Mouse (Mus musculus): Measurements from ENCODE around the gene Galnt15. TPM values are rescaled to one million over a fixed set of nuclear protein-coding genes. Genes with fewer than 3 reads are reported as not detected.

Gene Galnt15
- polyA plus RNA-seq, 1 experiment from 2014 or later, result 0.08 TPM

GRCm38 (mm10) chr14:32096740-32097139 lies 68.0 kb downstream of the Galnt15 start:
- Histone ChIP-seq H3K36me3 (ENCODE audit: insufficient read depth) (peaks cover 67% of the 10 kb centered on the region), H3K9ac (no peak overlapping the region), H3K9me3 (ENCODE audit: low read depth, low read length) (no peaks in the 10 kb centered on the region), H3K4me2 (no peak overlapping the region), H3K27ac (ENCODE audit: low read depth) (no peak overlapping the region), H3K4me1 (ENCODE audit: insufficient read depth) (no peaks in the 10 kb centered on the region), H3K4me3 (ENCODE audit: low read depth, low read length) (no peak overlapping the region), H3K27me3 (ENCODE audit: insufficient read depth, low read length) (no peaks in the 10 kb centered on the region)
- ATAC-seq (ENCODE audit: insufficient read depth) (no peak), DNase-seq (no peak)
- TF ChIP-seq CTCF (IDR thresholded peaks at IDR 0.05; ENCODE audit: low read depth), result no peak
- WGBS, result 85% methylated on average over 5 of the region's 5 CpGs

GRCm38 (mm10) chr14:32097691-32098090 lies 68.9 kb downstream of the Galnt15 start:
- TF ChIP-seq CTCF (IDR thresholded peaks at IDR 0.05; ENCODE audit: low read depth), result no peak
- Histone ChIP-seq H3K9ac (no peak overlapping the region), H3K4me1 (ENCODE audit: insufficient read depth) (no peaks in the 10 kb centered on the region), H3K27ac (ENCODE audit: low read depth) (no peak overlapping the region), H3K4me2 (no peak overlapping the region), H3K9me3 (ENCODE audit: low read depth, low read length) (no peaks in the 10 kb centered on the region), H3K27me3 (ENCODE audit: insufficient read depth, low read length) (no peaks in the 10 kb centered on the region), H3K4me3 (ENCODE audit: low read depth, low read length) (no peak overlapping the region), H3K36me3 (ENCODE audit: insufficient read depth) (peaks cover 66% of the 10 kb centered on the region)
- DNase-seq, result no peak
- no peak for ATAC-seq (ENCODE audit: insufficient read depth)
- WGBS, result 91% methylated on average over 7 of the region's 7 CpGs

GRCm38 (mm10) chr14:32098951-32099350 lies 70.2 kb downstream of the Galnt15 start:
- Histone ChIP-seq H3K36me3 (ENCODE audit: insufficient read depth) (peaks cover 60% of the 10 kb centered on the region), H3K27me3 (ENCODE audit: insufficient read depth, low read length) (no peaks in the 10 kb centered on the region), H3K4me3 (ENCODE audit: low read depth, low read length) (no peak overlapping the region), H3K9me3 (ENCODE audit: low read depth, low read length) (no peaks in the 10 kb centered on the region), H3K9ac (no peak overlapping the region), H3K27ac (ENCODE audit: low read depth) (no peak overlapping the region), H3K4me1 (ENCODE audit: insufficient read depth) (no peaks in the 10 kb centered on the region), H3K4me2 (no peak overlapping the region)
- no peak for DNase-seq
- no peak for ATAC-seq (ENCODE audit: insufficient read depth)
- no peak for TF ChIP-seq CTCF (IDR thresholded peaks at IDR 0.05; ENCODE audit: low read depth)
- WGBS, result 85% methylated on average over 3 of the region's 3 CpGs

GRCm38 (mm10) chr14:32103556-32103955 lies 74.8 kb downstream of the Galnt15 start:
- H3K36me3 ChIP-seq (ENCODE audit: insufficient read depth), result peaks cover 26% of the 10 kb centered on the region
- no peaks in the 10 kb centered on the region for H3K4me1 ChIP-seq (ENCODE audit: insufficient read depth)
- H3K4me3 ChIP-seq (ENCODE audit: low read depth, low read length), result no peak overlapping the region
- 78% methylated on average over 4 of the region's 4 CpGs for WGBS
- no peaks in the 10 kb centered on the region for H3K27me3 ChIP-seq (ENCODE audit: insufficient read depth, low read length)
- no peak for DNase-seq
- TF ChIP-seq CTCF (IDR thresholded peaks at IDR 0.05; ENCODE audit: low read depth), result no peak
- H3K9ac ChIP-seq, result no peak overlapping the region
- ATAC-seq (ENCODE audit: insufficient read depth), result no peak
- H3K9me3 ChIP-seq (ENCODE audit: low read depth, low read length), result no peaks in the 10 kb centered on the region
- no peak overlapping the region for H3K4me2 ChIP-seq
- no peak overlapping the region for H3K27ac ChIP-seq (ENCODE audit: low read depth)

GRCm38 (mm10) chr14:32105663-32106062 lies 76.9 kb downstream of the Galnt15 start:
- WGBS, result 31% methylated on average over 7 of the region's 7 CpGs
- Histone ChIP-seq H3K9me3 (ENCODE audit: low read depth, low read length) (no peaks in the 10 kb centered on the region), H3K27ac (ENCODE audit: low read depth) (no peak overlapping the region), H3K36me3 (ENCODE audit: insufficient read depth) (peaks cover 9% of the 10 kb centered on the region; the same call in 1 of the 2 replicates), H3K27me3 (ENCODE audit: insufficient read depth, low read length) (no peaks in the 10 kb centered on the region), H3K9ac (no peak overlapping the region), H3K4me2 (no peak overlapping the region), H3K4me1 (ENCODE audit: insufficient read depth) (no peaks in the 10 kb centered on the region), H3K4me3 (ENCODE audit: low read depth, low read length) (no peak overlapping the region)
- TF ChIP-seq CTCF (IDR thresholded peaks at IDR 0.05; ENCODE audit: low read depth), result no peak
- DNase-seq (no peak), ATAC-seq (ENCODE audit: insufficient read depth) (no peak)

- Histone ChIP-seq H3K9ac (no peak overlapping the region), H3K36me3 (ENCODE audit: insufficient read depth) (peaks cover 9% of the 10 kb centered on the region; the same call in 1 of the 2 replicates), H3K27me3 (ENCODE audit: insufficient read depth, low read length) (no peaks in the 10 kb centered on the region), H3K9me3 (ENCODE audit: low read depth, low read length) (no peaks in the 10 kb centered on the region), H3K4me2 (no peak overlapping the region), H3K4me1 (ENCODE audit: insufficient read depth) (no peaks in the 10 kb centered on the region), H3K27ac (ENCODE audit: low read depth) (no peak overlapping the region), H3K4me3 (ENCODE audit: low read depth, low read length) (no peak overlapping the region)
- WGBS, result 89% methylated on average over 4 of the region's 4 CpGs
- DNase-seq, result no peak
- ATAC-seq (ENCODE audit: insufficient read depth), result no peak
- TF ChIP-seq CTCF (IDR thresholded peaks at IDR 0.05; ENCODE audit: low read depth), result no peak
These were observed 78.1 kb downstream of the Galnt15 start for GRCm38 (mm10) chr14:32106911-32107310.

Other genes starting within 250 kb of the Galnt15 start
- gene Ankrd28, start 198.3 kb upstream of the Galnt15 start, polyA plus RNA-seq (2014; fragmentation: Nextera tagmentation; extraction: Ambion mirVana), result 11.7 and 12.6 TPM in 2 replicates
- gene Oxnad1, start 56.4 kb downstream of the Galnt15 start, polyA plus RNA-seq (2014; fragmentation: Nextera tagmentation; extraction: Ambion mirVana), result 15.9 and 24.8 TPM in 2 replicates
- gene Dph3, start 56.7 kb downstream of the Galnt15 start, polyA plus RNA-seq (2014; fragmentation: Nextera tagmentation; extraction: Ambion mirVana), result 89.8 and 90.8 TPM in 2 replicates
- gene Msmb, start 113.0 kb downstream of the Galnt15 start, polyA plus RNA-seq (2014; fragmentation: Nextera tagmentation; extraction: Ambion mirVana), result not detected in 2 replicates
- 105 and 108 TPM in 2 replicates for gene Ncoa4, start 130.9 kb downstream of the Galnt15 start, polyA plus RNA-seq (2014; fragmentation: Nextera tagmentation; extraction: Ambion mirVana)
- gene Timm23, start 172.9 kb downstream of the Galnt15 start, polyA plus RNA-seq (2014; fragmentation: Nextera tagmentation; extraction: Ambion mirVana), result 293 and 296 TPM in 2 replicates
- 53.4 and 54.5 TPM in 2 replicates for gene Parg, start 173.0 kb downstream of the Galnt15 start, polyA plus RNA-seq (2014; fragmentation: Nextera tagmentation; extraction: Ambion mirVana)

Data from lung, embryonic 14.5 days (tissue).